Mouse (Mus musculus): Measurements from ENCODE around the gene Grap.

Grap gene

DNA sequence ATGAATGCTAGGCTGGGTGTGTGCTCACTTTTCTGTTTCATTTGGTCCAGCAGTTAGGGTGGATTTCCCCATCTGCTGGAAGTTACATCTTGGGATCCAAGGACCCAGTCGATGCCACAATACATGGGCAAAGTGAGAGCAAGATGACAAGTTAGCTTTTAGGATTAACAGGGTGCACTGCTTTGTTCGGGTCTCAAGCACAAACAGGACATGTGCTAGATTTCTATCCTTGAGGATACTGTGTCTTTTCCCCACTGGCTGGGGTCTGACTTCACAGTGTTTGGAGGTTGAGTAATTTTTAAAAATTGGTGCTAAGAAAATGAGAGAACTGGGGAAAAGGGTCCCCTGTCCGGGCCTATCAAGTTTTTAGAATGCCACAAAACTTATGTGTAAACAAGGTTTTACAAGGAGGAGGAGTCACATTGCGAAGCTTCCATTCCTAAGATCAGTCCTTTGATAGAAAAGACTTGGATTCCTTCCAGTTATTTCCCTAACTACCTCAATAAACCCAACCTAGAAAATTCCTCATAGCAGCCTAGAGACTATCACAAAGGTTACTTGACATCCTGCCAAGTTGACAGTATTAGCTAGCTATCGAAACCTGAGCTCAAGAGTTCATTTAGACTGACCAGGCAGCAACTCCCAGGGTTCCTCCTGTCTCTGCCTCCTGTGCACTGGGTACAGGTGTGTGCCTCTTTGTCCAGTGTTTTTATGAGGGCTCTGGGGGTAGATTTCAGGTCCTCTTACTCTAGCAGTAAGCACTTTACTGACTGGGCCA lies 9.7 kb upstream of the Grap start:
- H3K4me1 ChIP-seq (replicated peaks; ENCODE audit: low read depth, low read length), result peaks cover 8% of the 10 kb centered on the region; the same call in 1 of the 2 replicates
- no peak overlapping the region for H3K4me3 ChIP-seq (replicated peaks; ENCODE audit: low read length)
- peaks cover 19% of the 10 kb centered on the region for H3K27me3 ChIP-seq (ENCODE audit: insufficient read depth, low read length)
- no peaks in the 10 kb centered on the region for H3K36me3 ChIP-seq (ENCODE audit: insufficient read depth, low read length)
- no peak for TF ChIP-seq POU5F1 (IDR thresholded peaks at IDR 0.05; ENCODE audit: borderline replicate concordance, low read length)
- TF ChIP-seq CTCF (conservative IDR thresholded peaks at IDR 0.05; ENCODE audit: low read length), result no peak
- TF ChIP-seq NANOG (IDR thresholded peaks at IDR 0.05; ENCODE audit: borderline replicate concordance, low read length), result no peak
- no peaks in the 10 kb centered on the region for H3K9me3 ChIP-seq (ENCODE audit: low read length)

DNA sequence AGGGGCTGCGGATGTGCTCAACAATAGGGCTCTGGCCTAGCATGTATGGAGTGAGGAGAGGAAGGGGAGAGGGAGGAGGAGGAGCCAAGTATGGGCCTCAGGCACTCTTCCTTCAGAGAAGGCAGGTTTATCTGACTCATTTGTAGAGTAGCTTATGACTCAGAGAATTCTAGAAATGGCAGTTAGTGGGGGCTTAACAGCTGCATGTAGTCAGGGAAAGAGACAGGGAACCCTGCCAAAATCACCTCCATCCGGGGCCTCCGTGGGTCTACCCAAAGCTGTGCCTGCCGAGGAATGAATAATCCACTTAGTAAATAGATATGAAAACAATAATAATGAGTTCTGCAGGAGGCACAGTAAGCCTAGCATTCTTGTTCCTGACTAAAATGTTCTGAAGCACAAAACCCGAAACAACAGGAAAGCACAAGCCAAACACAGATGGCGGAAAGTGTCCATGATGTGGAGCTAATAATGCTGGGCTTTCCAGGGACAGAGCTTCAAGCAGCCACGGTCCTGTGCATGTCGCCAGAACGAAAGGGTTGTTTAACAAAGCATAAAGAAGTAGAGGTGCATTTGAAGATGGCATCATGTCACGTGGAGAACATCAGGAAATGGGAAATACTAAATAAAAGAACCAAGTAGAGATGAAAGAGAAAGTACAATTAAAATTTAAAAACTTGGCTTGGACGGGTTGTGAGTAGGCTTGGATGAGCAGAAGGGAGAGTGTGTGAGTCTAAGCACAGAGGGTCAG lies 8.3 kb upstream of the Grap start:
- no peaks in the 10 kb centered on the region for H3K9me3 ChIP-seq (ENCODE audit: low read length)
- TF ChIP-seq NANOG (IDR thresholded peaks at IDR 0.05; ENCODE audit: borderline replicate concordance, low read length) (no peak), CTCF (conservative IDR thresholded peaks at IDR 0.05; ENCODE audit: low read length) (no peak), POU5F1 (IDR thresholded peaks at IDR 0.05; ENCODE audit: borderline replicate concordance, low read length) (no peak)
- peaks cover 23% of the 10 kb centered on the region for H3K27me3 ChIP-seq (ENCODE audit: insufficient read depth, low read length)
- H3K4me1 ChIP-seq (replicated peaks; ENCODE audit: low read depth, low read length), result peaks cover 8% of the 10 kb centered on the region; the same call in 1 of the 2 replicates
- H3K4me3 ChIP-seq (replicated peaks; ENCODE audit: low read length), result no peak overlapping the region
- no peaks in the 10 kb centered on the region for H3K36me3 ChIP-seq (ENCODE audit: insufficient read depth, low read length)

DNA sequence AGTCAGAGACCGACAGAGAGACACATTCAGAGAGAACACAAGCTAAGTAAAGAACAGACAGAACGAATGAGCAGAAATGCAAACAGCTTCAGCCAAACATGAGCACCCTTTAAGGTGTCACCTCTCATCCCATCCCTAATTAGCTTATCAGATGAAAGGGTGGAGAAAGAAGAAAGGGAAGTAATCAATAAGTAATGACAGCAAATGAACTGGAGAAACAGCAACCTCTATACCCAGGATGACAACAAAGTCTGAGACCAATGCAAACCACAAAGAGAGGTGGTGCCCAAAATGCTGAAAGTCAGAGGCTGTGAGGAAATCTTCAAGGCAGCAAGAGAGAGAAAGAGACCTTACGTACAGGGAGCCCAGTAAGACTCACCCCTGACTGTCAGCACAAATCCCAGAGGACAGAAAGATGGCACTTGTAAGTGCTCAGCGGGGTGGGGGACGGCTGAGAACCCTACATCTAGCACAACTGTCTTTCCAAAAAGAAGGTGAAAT lies 7.7 kb upstream of the Grap start:
- peaks cover 26% of the 10 kb centered on the region for H3K27me3 ChIP-seq (ENCODE audit: insufficient read depth, low read length)
- no peak overlapping the region for H3K4me3 ChIP-seq (replicated peaks; ENCODE audit: low read length)
- H3K36me3 ChIP-seq (ENCODE audit: insufficient read depth, low read length), result no peaks in the 10 kb centered on the region
- H3K4me1 ChIP-seq (replicated peaks; ENCODE audit: low read depth, low read length), result peaks cover 8% of the 10 kb centered on the region; the same call in 1 of the 2 replicates
- no peaks in the 10 kb centered on the region for H3K9me3 ChIP-seq (ENCODE audit: low read length)
- TF ChIP-seq POU5F1 (IDR thresholded peaks at IDR 0.05; ENCODE audit: borderline replicate concordance, low read length) (no peak), CTCF (conservative IDR thresholded peaks at IDR 0.05; ENCODE audit: low read length) (no peak), NANOG (IDR thresholded peaks at IDR 0.05; ENCODE audit: borderline replicate concordance, low read length) (no peak)

DNA sequence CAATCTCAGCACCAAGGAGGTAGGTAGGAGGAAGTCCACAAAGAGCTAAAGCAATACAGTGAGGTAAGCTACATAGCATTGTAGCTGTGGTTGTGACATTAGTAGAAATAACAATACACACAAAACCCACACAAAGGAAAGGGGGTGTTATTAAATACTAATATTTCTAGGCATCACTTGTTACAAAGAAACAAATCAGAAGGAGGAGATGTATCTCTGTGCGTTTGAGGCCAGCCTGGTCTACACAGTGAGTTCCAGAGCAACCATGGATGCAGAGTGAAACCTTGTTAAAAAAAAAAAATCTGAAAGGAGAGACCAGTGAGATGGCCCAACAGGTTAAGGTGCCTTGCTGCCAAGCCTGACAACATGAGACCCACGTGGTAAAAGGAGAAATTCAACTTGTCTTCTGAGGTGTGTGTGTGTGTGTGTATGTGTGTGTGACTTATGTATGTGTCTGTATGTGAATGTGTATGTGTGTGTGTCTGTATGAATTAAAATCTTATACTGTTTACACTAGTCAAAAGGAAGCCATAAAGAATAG lies 6.5 kb upstream of the Grap start:
- H3K36me3 ChIP-seq (ENCODE audit: insufficient read depth, low read length), result no peaks in the 10 kb centered on the region
- no peak for TF ChIP-seq NANOG (IDR thresholded peaks at IDR 0.05; ENCODE audit: borderline replicate concordance, low read length)
- no peak for TF ChIP-seq CTCF (conservative IDR thresholded peaks at IDR 0.05; ENCODE audit: low read length)
- no peak for TF ChIP-seq POU5F1 (IDR thresholded peaks at IDR 0.05; ENCODE audit: borderline replicate concordance, low read length)
- H3K27me3 ChIP-seq (ENCODE audit: insufficient read depth, low read length), result peaks cover 27% of the 10 kb centered on the region
- no peaks in the 10 kb centered on the region for H3K9me3 ChIP-seq (ENCODE audit: low read length)
- H3K4me1 ChIP-seq (replicated peaks; ENCODE audit: low read depth, low read length), result peaks cover 8% of the 10 kb centered on the region; the same call in 1 of the 2 replicates
- H3K4me3 ChIP-seq (replicated peaks; ENCODE audit: low read length), result no peak overlapping the region

DNA sequence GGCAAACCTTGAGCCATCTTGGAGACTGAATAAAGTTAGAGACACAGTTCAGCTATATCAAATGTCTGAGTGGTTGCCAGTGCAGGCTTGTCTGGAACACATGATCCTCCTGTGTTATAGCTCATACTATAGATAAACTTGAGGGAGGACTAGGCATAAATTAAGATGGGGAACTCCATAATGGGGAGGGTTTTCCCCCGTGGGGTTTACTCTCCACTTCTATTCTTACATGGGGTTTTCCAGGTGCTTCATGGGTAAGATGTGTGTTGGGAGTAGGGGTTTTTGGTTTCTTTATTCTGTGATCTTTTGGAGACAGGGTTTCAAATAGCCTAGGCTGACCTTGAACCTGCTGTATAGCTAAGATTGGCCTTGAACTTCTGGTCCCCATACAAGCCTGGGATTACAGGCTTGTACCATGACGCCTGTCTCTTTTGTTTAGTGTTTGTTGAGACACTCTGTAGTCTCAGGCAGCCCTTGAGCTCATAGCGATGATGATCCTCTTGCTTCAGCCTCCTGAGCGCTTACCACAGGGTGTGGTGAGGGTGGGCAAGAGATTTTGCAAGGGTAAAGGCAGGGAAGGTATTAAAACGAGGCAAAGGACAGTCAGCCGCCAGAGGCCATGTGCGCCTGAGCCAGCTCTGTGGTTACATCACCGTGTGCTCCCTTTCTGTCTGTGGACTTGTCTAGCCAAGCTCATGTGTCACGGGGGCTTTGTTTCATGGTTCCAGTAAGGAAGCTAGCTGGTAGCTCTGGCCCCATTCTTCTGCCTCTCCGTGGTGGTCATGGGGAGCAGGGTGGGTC lies 5.8 kb upstream of the Grap start:
- Histone ChIP-seq H3K4me1 (replicated peaks; ENCODE audit: low read depth, low read length) (peaks cover 8% of the 10 kb centered on the region; the same call in 1 of the 2 replicates), H3K4me3 (replicated peaks; ENCODE audit: low read length) (no peak overlapping the region), H3K36me3 (ENCODE audit: insufficient read depth, low read length) (no peaks in the 10 kb centered on the region), H3K9me3 (ENCODE audit: low read length) (no peaks in the 10 kb centered on the region), H3K27me3 (ENCODE audit: insufficient read depth, low read length) (peaks cover 21% of the 10 kb centered on the region)
- TF ChIP-seq POU5F1 (IDR thresholded peaks at IDR 0.05; ENCODE audit: borderline replicate concordance, low read length), result no peak
- TF ChIP-seq NANOG (IDR thresholded peaks at IDR 0.05; ENCODE audit: borderline replicate concordance, low read length), result no peak
- TF ChIP-seq CTCF (conservative IDR thresholded peaks at IDR 0.05; ENCODE audit: low read length), result no peak

DNA sequence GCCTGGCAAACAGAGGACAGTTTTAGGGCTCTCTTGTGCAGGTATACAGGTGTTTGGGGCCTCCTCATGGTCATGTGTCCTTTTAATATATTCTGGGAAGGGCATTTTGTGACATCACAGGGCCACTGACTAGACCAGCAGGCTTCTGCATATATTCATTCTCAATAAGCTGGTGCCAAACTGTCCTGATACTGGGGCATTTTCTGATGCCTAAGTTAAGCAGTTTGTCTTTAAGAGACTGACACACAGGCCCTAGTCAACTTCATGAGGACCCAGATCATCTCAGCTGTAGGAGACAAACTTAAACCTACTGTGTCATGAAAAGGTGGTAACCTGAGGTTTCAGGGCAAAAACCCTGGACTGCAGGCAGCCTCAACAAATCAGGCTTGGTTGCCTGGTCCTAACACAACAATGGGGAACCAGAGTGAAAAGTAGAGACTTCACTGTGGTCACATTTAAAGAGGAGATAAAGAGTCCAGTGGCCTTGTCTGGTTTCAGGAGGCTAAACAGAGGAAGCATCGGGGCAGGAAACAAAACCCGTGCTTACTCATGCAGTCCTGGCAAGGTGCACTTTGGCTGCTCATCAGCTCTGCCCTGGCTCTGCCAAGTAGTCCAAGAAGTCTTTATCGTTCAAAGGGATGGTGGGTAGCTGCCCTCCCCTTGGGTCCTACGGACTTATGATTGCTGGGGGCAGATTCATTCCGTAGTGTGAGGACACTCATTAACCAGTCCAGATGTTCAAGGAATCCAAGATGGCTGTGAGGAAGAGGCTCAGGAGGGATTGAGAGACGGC lies 4.9 kb upstream of the Grap start:
- TF ChIP-seq NANOG (IDR thresholded peaks at IDR 0.05; ENCODE audit: borderline replicate concordance, low read length) (no peak), POU5F1 (IDR thresholded peaks at IDR 0.05; ENCODE audit: borderline replicate concordance, low read length) (no peak), CTCF (conservative IDR thresholded peaks at IDR 0.05; ENCODE audit: low read length) (no peak)

DNA sequence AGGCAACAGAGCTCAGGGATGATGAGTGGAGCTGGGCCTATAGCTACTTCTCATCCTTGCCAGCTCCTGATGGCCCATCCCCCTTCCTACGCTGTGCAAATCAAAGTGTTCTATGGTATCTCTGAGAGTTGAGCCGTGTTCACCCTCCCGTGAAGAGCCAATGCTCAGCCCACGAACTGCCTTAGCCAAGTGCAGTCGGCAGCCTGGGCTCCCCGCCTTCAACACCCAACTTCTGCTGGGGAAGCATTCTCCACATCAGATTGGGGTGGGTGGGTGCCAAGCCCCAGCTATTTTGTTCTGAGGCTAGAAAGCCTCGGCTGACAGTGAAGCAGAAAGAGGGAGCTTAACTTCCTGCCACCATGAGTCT lies 4.3 kb upstream of the Grap start:
- TF ChIP-seq NANOG (IDR thresholded peaks at IDR 0.05; ENCODE audit: borderline replicate concordance, low read length) (no peak), CTCF (conservative IDR thresholded peaks at IDR 0.05; ENCODE audit: low read length) (no peak), POU5F1 (IDR thresholded peaks at IDR 0.05; ENCODE audit: borderline replicate concordance, low read length) (no peak)
- no peak overlapping the region for H3K4me3 ChIP-seq (replicated peaks; ENCODE audit: low read length)
- H3K9me3 ChIP-seq (ENCODE audit: low read length), result no peaks in the 10 kb centered on the region
- H3K4me1 ChIP-seq (replicated peaks; ENCODE audit: low read depth, low read length), result peaks cover 8% of the 10 kb centered on the region; the same call in 1 of the 2 replicates
- no peaks in the 10 kb centered on the region for H3K36me3 ChIP-seq (ENCODE audit: insufficient read depth, low read length)
- peaks cover 24% of the 10 kb centered on the region for H3K27me3 ChIP-seq (ENCODE audit: insufficient read depth, low read length)

More for the DNA sequence above, 4.9 kb upstream of the Grap start:
- H3K4me3 ChIP-seq (replicated peaks; ENCODE audit: low read length), result no peak overlapping the region
- no peaks in the 10 kb centered on the region for H3K9me3 ChIP-seq (ENCODE audit: low read length)
- H3K36me3 ChIP-seq (ENCODE audit: insufficient read depth, low read length), result no peaks in the 10 kb centered on the region
- H3K27me3 ChIP-seq (ENCODE audit: insufficient read depth, low read length), result peaks cover 22% of the 10 kb centered on the region
- H3K4me1 ChIP-seq (replicated peaks; ENCODE audit: low read depth, low read length), result peaks cover 8% of the 10 kb centered on the region; the same call in 1 of the 2 replicates
